Mouse (Mus musculus) erythroblast, embryonic 14.5 days (primary cell): Measurements from ENCODE around the gene 4931409K22Rik.

ENCODE experiments used
- GATA1 ChIP-seq: IDR thresholded peaks from 2 replicates; pipeline ENCODE4 v1.6.1; 2012; ENCODE audit warnings: low read length, inconsistent platforms, mixed read lengths
- TAL1 ChIP-seq: IDR thresholded peaks from 3 replicates; pipeline ENCODE4 v1.6.1; 2012; ENCODE audit warnings: low read length, inconsistent platforms, mixed read lengths

GRCm38 (mm10) chr5:24508406-24508805 is 48.2 kb downstream of the 4931409K22Rik start:
- TF ChIP-seq GATA1, result no peak
- TF ChIP-seq TAL1, result no peak
